Mouse (Mus musculus): ENCODE data around the gene Usp17lc. TPM values are rescaled to one million over a fixed set of nuclear protein-coding genes. Genes with fewer than 3 reads are reported as not detected.

The Usp17lc gene
- polyA plus RNA-seq, 1 experiment from 2014 or later = not detected

Small RNA genes lying within 50 kb of the gene (microRNA-seq; reads per million reads assigned to microRNA genes)
- gene Gm25774 = not detected

Other genes with a start within 250 kb of the Usp17lc start
- gene Olfr591, start 236.7 kb upstream of the Usp17lc start, polyA plus RNA-seq (2015; fragmentation: Nextera tagmentation; extraction: Ambion mirVana) = not detected in 2 replicates
- gene Olfr592, start 230.3 kb upstream of the Usp17lc start, polyA plus RNA-seq (2015; fragmentation: Nextera tagmentation; extraction: Ambion mirVana) = not detected in 2 replicates
- not detected in 2 replicates for gene Olfr593, start 203.2 kb upstream of the Usp17lc start, polyA plus RNA-seq (2015; fragmentation: Nextera tagmentation; extraction: Ambion mirVana)
- not detected in 2 replicates for gene Olfr594, start 198.1 kb upstream of the Usp17lc start, polyA plus RNA-seq (2015; fragmentation: Nextera tagmentation; extraction: Ambion mirVana)
- gene Usp17ld, start 162.6 kb upstream of the Usp17lc start, polyA plus RNA-seq (2015; fragmentation: Nextera tagmentation; extraction: Ambion mirVana) = not detected in 2 replicates
- gene Olfr596, start 109.4 kb upstream of the Usp17lc start, polyA plus RNA-seq (2015; fragmentation: Nextera tagmentation; extraction: Ambion mirVana) = not detected in 2 replicates
- gene Olfr597, start 98.8 kb upstream of the Usp17lc start, polyA plus RNA-seq (2015; fragmentation: Nextera tagmentation; extraction: Ambion mirVana) = not detected in 2 replicates
- not detected in 2 replicates for gene Olfr598, start 91.5 kb upstream of the Usp17lc start, polyA plus RNA-seq (2015; fragmentation: Nextera tagmentation; extraction: Ambion mirVana)
- gene Olfr599, start 79.2 kb upstream of the Usp17lc start, polyA plus RNA-seq (2015; fragmentation: Nextera tagmentation; extraction: Ambion mirVana) = not detected in 2 replicates
- gene Olfr600, start 65.4 kb upstream of the Usp17lc start, polyA plus RNA-seq (2015; fragmentation: Nextera tagmentation; extraction: Ambion mirVana) = not detected in 2 replicates
- not detected in 2 replicates for gene Olfr601, start 52.4 kb upstream of the Usp17lc start, polyA plus RNA-seq (2015; fragmentation: Nextera tagmentation; extraction: Ambion mirVana)
- not detected in 2 replicates for gene Olfr603, start 28.9 kb upstream of the Usp17lc start, polyA plus RNA-seq (2015; fragmentation: Nextera tagmentation; extraction: Ambion mirVana)
- not detected in 2 replicates for gene Olfr605, start 30.4 kb downstream of the Usp17lc start, polyA plus RNA-seq (2015; fragmentation: Nextera tagmentation; extraction: Ambion mirVana)
- not detected in 2 replicates for gene Olfr606, start 34.0 kb downstream of the Usp17lc start, polyA plus RNA-seq (2015; fragmentation: Nextera tagmentation; extraction: Ambion mirVana)
- gene Olfr607, start 49.1 kb downstream of the Usp17lc start, polyA plus RNA-seq (2015; fragmentation: Nextera tagmentation; extraction: Ambion mirVana) = not detected in 2 replicates
- not detected in 2 replicates for gene Olfr608, start 54.8 kb downstream of the Usp17lc start, polyA plus RNA-seq (2015; fragmentation: Nextera tagmentation; extraction: Ambion mirVana)
- gene Olfr609, start 83.0 kb downstream of the Usp17lc start, polyA plus RNA-seq (2015; fragmentation: Nextera tagmentation; extraction: Ambion mirVana) = not detected in 2 replicates
- gene Olfr610, start 97.0 kb downstream of the Usp17lc start, polyA plus RNA-seq (2015; fragmentation: Nextera tagmentation; extraction: Ambion mirVana) = not detected in 2 replicates
- gene Olfr611, start 105.8 kb downstream of the Usp17lc start, polyA plus RNA-seq (2015; fragmentation: Nextera tagmentation; extraction: Ambion mirVana) = not detected in 2 replicates
- gene Olfr612, start 127.6 kb downstream of the Usp17lc start, polyA plus RNA-seq (2015; fragmentation: Nextera tagmentation; extraction: Ambion mirVana) = not detected in 2 replicates
- gene Olfr613, start 133.0 kb downstream of the Usp17lc start, polyA plus RNA-seq (2015; fragmentation: Nextera tagmentation; extraction: Ambion mirVana) = not detected in 2 replicates
- not detected in 2 replicates for gene Olfr615, start 141.0 kb downstream of the Usp17lc start, polyA plus RNA-seq (2015; fragmentation: Nextera tagmentation; extraction: Ambion mirVana)
- gene Olfr616, start 154.1 kb downstream of the Usp17lc start, polyA plus RNA-seq (2015; fragmentation: Nextera tagmentation; extraction: Ambion mirVana) = not detected in 2 replicates
- gene Olfr617, start 158.0 kb downstream of the Usp17lc start, polyA plus RNA-seq (2015; fragmentation: Nextera tagmentation; extraction: Ambion mirVana) = not detected in 2 replicates
- not detected in 2 replicates for gene Olfr618, start 175.0 kb downstream of the Usp17lc start, polyA plus RNA-seq (2015; fragmentation: Nextera tagmentation; extraction: Ambion mirVana)
- gene Olfr619, start 185.5 kb downstream of the Usp17lc start, polyA plus RNA-seq (2015; fragmentation: Nextera tagmentation; extraction: Ambion mirVana) = not detected in 2 replicates
- not detected in 2 replicates for gene Olfr620, start 197.5 kb downstream of the Usp17lc start, polyA plus RNA-seq (2015; fragmentation: Nextera tagmentation; extraction: Ambion mirVana)
- gene Olfr622, start 227.6 kb downstream of the Usp17lc start, polyA plus RNA-seq (2015; fragmentation: Nextera tagmentation; extraction: Ambion mirVana) = not detected in 2 replicates
- gene Olfr623, start 248.6 kb downstream of the Usp17lc start, polyA plus RNA-seq (2015; fragmentation: Nextera tagmentation; extraction: Ambion mirVana) = not detected in 2 replicates